ENCODE assay signal across 8 mouse cellular contexts in genomic region chr2:180709023-180709922, GRCm38 (mm10). TPM values are rescaled to one million over a fixed set of nuclear protein-coding genes. Genes with fewer than 3 reads are reported as not detected.
DNase-seq lines count a peak whose midpoint lies in the region; ATAC-seq lines count a peak whose summit lies in the region.

No protein-coding gene starts in this region.

- under 1% methylated on average over 39 of the region's 39 CpGs for WGBS in heart, embryonic 13.5 days
- WGBS in forebrain, embryonic 15.5 days = under 1% methylated on average over 39 of the region's 39 CpGs
- 2% methylated on average over 39 of the region's 39 CpGs for WGBS in macrophage (ENCODE audit: missing documents)

- peak overlapping the region; percentile 91 for H3K4me2 ChIP-seq in heart, embryonic 13.5 days
- peak overlapping the region; percentile 86 for H3K4me2 ChIP-seq in forebrain, embryonic 15.5 days (replicated peaks)

- peak; percentile 1; the same call in 1 of the 2 replicates for ATAC-seq in heart, embryonic 13.5 days (ENCODE audit: extremely low read depth, insufficient number of reproducible peaks, low FRiP score, low TSS enrichment)
- peak; percentile 34 for ATAC-seq in forebrain, embryonic 15.5 days (replicated peaks)

- peaks cover 48% of the 10 kb centered on the region for H3K4me1 ChIP-seq in heart, embryonic 13.5 days
- H3K4me1 ChIP-seq in forebrain, embryonic 15.5 days = peaks cover 41% of the 10 kb centered on the region

- H3K27me3 ChIP-seq in heart, embryonic 13.5 days (replicated peaks) = no peaks in the 10 kb centered on the region
- H3K27me3 ChIP-seq in forebrain, embryonic 15.5 days = no peaks in the 10 kb centered on the region

- peaks cover 30% of the 10 kb centered on the region for H3K36me3 ChIP-seq in heart, embryonic 13.5 days
- peaks cover 14% of the 10 kb centered on the region for H3K36me3 ChIP-seq in forebrain, embryonic 15.5 days
- H3K36me3 ChIP-seq in macrophage (ENCODE audit: inconsistent target) = peaks cover 7% of the 10 kb centered on the region

- H3K27ac ChIP-seq in heart, embryonic 13.5 days (replicated peaks) = peak overlapping the region; percentile 88
- peak overlapping the region; percentile 83 for H3K27ac ChIP-seq in forebrain, embryonic 15.5 days (replicated peaks)
- peak overlapping the region; percentile 76 for H3K27ac ChIP-seq in macrophage

- peak overlapping the region; percentile 89 for H3K9ac ChIP-seq in heart, embryonic 13.5 days
- peak overlapping the region; percentile 71 for H3K9ac ChIP-seq in forebrain, embryonic 15.5 days (replicated peaks)

- peaks cover 85% of the 10 kb centered on the region for H3K79me2 ChIP-seq in macrophage (ENCODE audit: inconsistent target)

- H3K4me3 ChIP-seq in heart, embryonic 13.5 days = peak overlapping the region; percentile 100
- peak overlapping the region; percentile 65 for H3K4me3 ChIP-seq in forebrain, embryonic 15.5 days
- H3K4me3 ChIP-seq in macrophage (ENCODE audit: inconsistent target) = peak overlapping the region; percentile 98

- no peak for DNase-seq in heart, adult 9 months (ENCODE audit: low spot score in 2 of 2)
- peak; percentile 98 for DNase-seq in ES-CJ7 (ENCODE audit: low read depth, low spot score)
- no peak for DNase-seq in left cerebral cortex, adult 9 months (ENCODE audit: low spot score in 2 of 2)
- no peak for DNase-seq in frontal cortex, postnatal 36 days (ENCODE audit: low spot score in 2 of 2)
- DNase-seq in natural killer cell, adult 2 months (ENCODE audit: low spot score in 2 of 2) = no peak

- H3K9me3 ChIP-seq in heart, embryonic 13.5 days = no peaks in the 10 kb centered on the region
- no peaks in the 10 kb centered on the region for H3K9me3 ChIP-seq in forebrain, embryonic 15.5 days

RNA-seq across cellular contexts. Expression of gene Dido1, which starts 0.5 kb away (rescaled TPM):
- 14.8 and 16.4 TPM in 2 replicates for polyA plus RNA-seq in heart, embryonic 13.5 days (2015; fragmentation: Nextera tagmentation; extraction: Ambion mirVana)
- 29.6 and 30.8 TPM in 2 replicates for polyA plus RNA-seq in forebrain, embryonic 15.5 days (2015; fragmentation: Nextera tagmentation; extraction: Ambion mirVana)
- 100 to 1,000 TPM in 24 of 26 experiments, 10 to 100 TPM in 2; 82.9 to 221 (median 151) TPM for total RNA-seq in macrophage (2018; cell fraction: chromatin; rRNA removed)
- total RNA-seq in macrophage (2018; cell fraction: cytosol; rRNA removed) = 10 to 100 TPM in 25 of 26 experiments, 1 to 10 TPM in 1; 8.5 to 33.4 (median 24.3) TPM
- 100 to 1,000 TPM in 16 of 26 experiments, 10 to 100 TPM in 10; 70.1 to 182 (median 108) TPM for total RNA-seq in macrophage (2018; cell fraction: nucleus; rRNA removed)
- polyA plus RNA-seq in macrophage (2018) = 17.6 to 19.3 TPM (median 18.6 TPM) in 3 replicates

RNA-seq across cellular contexts. Expression of gene Gid8, which starts 0.6 kb away (rescaled TPM):
- 43.8 and 50.4 TPM in 2 replicates for polyA plus RNA-seq in heart, embryonic 13.5 days (2015; fragmentation: Nextera tagmentation; extraction: Ambion mirVana)
- 58.0 and 58.7 TPM in 2 replicates for polyA plus RNA-seq in forebrain, embryonic 15.5 days (2015; fragmentation: Nextera tagmentation; extraction: Ambion mirVana)
- total RNA-seq in macrophage (2018; cell fraction: chromatin; rRNA removed) = 10 to 100 TPM; 11.2 to 42.1 (median 27.3) TPM
- 10 to 100 TPM; 37.5 to 69.2 (median 53.2) TPM for total RNA-seq in macrophage (2018; cell fraction: cytosol; rRNA removed)
- total RNA-seq in macrophage (2018; cell fraction: nucleus; rRNA removed) = 10 to 100 TPM; 21.9 to 53.3 (median 34.4) TPM
- 52.4 to 57.0 TPM (median 56.0 TPM) in 3 replicates for polyA plus RNA-seq in macrophage (2018)

RNA-seq across cellular contexts. Expression of gene Slc17a9, which starts 15.8 kb away (rescaled TPM):
- 0.65 and 1.1 TPM in 2 replicates for polyA plus RNA-seq in heart, embryonic 13.5 days (2015; fragmentation: Nextera tagmentation; extraction: Ambion mirVana)
- polyA plus RNA-seq in forebrain, embryonic 15.5 days (2015; fragmentation: Nextera tagmentation; extraction: Ambion mirVana) = 0.13 and 0.29 TPM in 2 replicates
- total RNA-seq in macrophage (2018; cell fraction: chromatin; rRNA removed) = 10 to 100 TPM in 19 of 26 experiments, 1 to 10 TPM in 7; 2.8 to 28.6 (median 14.3) TPM
- total RNA-seq in macrophage (2018; cell fraction: cytosol; rRNA removed) = 1 to 10 TPM; 1.8 to 6.1 (median 3.4) TPM
- 10 to 100 TPM in 14 of 26 experiments, 1 to 10 TPM in 12; 2.9 to 27.5 (median 11.2) TPM for total RNA-seq in macrophage (2018; cell fraction: nucleus; rRNA removed)
- polyA plus RNA-seq in macrophage (2018) = 3.8 to 5.6 TPM (median 5.4 TPM) in 3 replicates
